Mouse (Mus musculus): Measurements from ENCODE around the gene Dlg2. TPM values are rescaled to one million over a fixed set of nuclear protein-coding genes. Genes with fewer than 3 reads are reported as not detected.

Gene Dlg2
- polyA plus RNA-seq, 1 experiment from 2014 or later: 14.2 TPM

DNA sequence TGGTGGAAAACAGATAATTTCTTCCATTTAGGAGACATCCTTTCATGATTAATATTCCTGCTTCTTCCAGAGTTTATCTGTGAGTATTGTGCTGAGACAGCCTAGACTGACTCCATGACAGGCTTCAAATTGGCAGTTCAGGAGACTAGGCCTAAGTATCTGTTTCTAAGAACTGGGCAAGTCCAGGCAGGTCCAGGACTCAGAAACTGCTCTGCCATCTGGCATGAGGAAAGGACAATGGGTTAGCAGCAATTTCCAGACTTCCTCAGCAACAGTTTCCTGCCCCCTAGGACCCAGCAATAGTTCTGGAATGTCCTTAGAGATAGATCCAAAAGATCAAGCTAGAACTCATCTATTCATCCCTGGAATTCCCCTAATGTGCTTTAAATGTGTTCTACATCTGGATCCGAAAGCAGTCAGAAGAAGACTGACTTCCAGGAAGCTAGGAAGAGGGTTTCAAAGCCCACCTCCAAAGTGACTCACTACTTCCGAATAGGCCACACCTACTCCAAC is 64.4 kb downstream of the Dlg2 start:
- Histone ChIP-seq H3K9me3 (replicated peaks) (no peaks in the 10 kb centered on the region), H3K4me1 (replicated peaks) (no peaks in the 10 kb centered on the region), H3K4me3 (no peak overlapping the region), H3K9ac (no peak overlapping the region), H3K4me2 (no peak overlapping the region), H3K27ac (ENCODE audit: poor library complexity, severe bottlenecking) (no peak overlapping the region), H3K36me3 (no peaks in the 10 kb centered on the region), H3K27me3 (replicated peaks) (no peaks in the 10 kb centered on the region)
- WGBS: 73% methylated on average over 2 of the region's 2 CpGs
- ATAC-seq (ENCODE audit: insufficient number of reproducible peaks, low FRiP score): no peak

- Histone ChIP-seq H3K9me3 (replicated peaks) (0 out of 2 replicates have a peak, but pooled peaks cover 2% of the 10 kb centered on the region), H3K27ac (ENCODE audit: poor library complexity, severe bottlenecking) (no peak overlapping the region), H3K36me3 (no peaks in the 10 kb centered on the region), H3K27me3 (replicated peaks) (no peaks in the 10 kb centered on the region), H3K4me1 (replicated peaks) (no peaks in the 10 kb centered on the region), H3K9ac (no peak overlapping the region), H3K4me2 (no peak overlapping the region), H3K4me3 (no peak overlapping the region)
- 84% methylated on average over 6 of the region's 6 CpGs for WGBS
- no peak for ATAC-seq (ENCODE audit: insufficient number of reproducible peaks, low FRiP score)
Observed at GRCm38 (mm10) chr7:90553399-90553798, 76.9 kb downstream of the Dlg2 start.

GRCm38 (mm10) chr7:90554421-90554820 is 77.9 kb downstream of the Dlg2 start:
- H3K27ac ChIP-seq (ENCODE audit: poor library complexity, severe bottlenecking): no peak overlapping the region
- WGBS: 71% methylated on average over 2 of the region's 2 CpGs
- H3K4me2 ChIP-seq: no peak overlapping the region
- H3K4me1 ChIP-seq (replicated peaks): no peaks in the 10 kb centered on the region
- no peaks in the 10 kb centered on the region for H3K36me3 ChIP-seq
- no peak for ATAC-seq (ENCODE audit: insufficient number of reproducible peaks, low FRiP score)
- no peak overlapping the region for H3K4me3 ChIP-seq
- 0 out of 2 replicates have a peak, but pooled peaks cover 2% of the 10 kb centered on the region for H3K9me3 ChIP-seq (replicated peaks)
- no peak overlapping the region for H3K9ac ChIP-seq
- no peaks in the 10 kb centered on the region for H3K27me3 ChIP-seq (replicated peaks)

DNA sequence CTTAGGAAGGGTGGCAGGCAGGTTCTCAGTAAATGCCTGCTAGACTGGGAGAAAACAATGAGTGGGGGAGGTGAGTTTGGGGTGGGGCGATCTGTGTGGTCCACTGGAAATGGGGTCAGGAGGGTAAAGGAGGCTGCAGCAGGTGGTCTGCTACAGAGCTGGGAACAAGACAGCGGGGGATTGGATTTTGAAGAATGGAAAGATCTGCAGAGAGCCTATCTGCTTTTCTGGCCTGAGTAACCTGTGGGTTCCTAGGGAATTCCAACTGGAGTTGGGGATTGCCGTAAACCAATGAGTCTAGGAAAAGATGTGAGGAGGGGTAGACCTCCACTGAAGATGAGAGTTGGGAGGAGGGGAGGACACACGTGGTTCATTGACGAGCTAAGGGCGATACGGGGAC is 92.7 kb downstream of the Dlg2 start:
- H3K4me1 ChIP-seq (replicated peaks): no peaks in the 10 kb centered on the region
- no peak for ATAC-seq (ENCODE audit: insufficient number of reproducible peaks, low FRiP score)
- no peaks in the 10 kb centered on the region for H3K36me3 ChIP-seq
- 50% methylated on average over 7 of the region's 7 CpGs for WGBS
- H3K9ac ChIP-seq: no peak overlapping the region
- H3K27me3 ChIP-seq (replicated peaks): no peaks in the 10 kb centered on the region
- no peak overlapping the region for H3K4me3 ChIP-seq
- H3K27ac ChIP-seq (ENCODE audit: poor library complexity, severe bottlenecking): no peak overlapping the region
- no peak overlapping the region for H3K4me2 ChIP-seq
- no peaks in the 10 kb centered on the region for H3K9me3 ChIP-seq (replicated peaks)

DNA sequence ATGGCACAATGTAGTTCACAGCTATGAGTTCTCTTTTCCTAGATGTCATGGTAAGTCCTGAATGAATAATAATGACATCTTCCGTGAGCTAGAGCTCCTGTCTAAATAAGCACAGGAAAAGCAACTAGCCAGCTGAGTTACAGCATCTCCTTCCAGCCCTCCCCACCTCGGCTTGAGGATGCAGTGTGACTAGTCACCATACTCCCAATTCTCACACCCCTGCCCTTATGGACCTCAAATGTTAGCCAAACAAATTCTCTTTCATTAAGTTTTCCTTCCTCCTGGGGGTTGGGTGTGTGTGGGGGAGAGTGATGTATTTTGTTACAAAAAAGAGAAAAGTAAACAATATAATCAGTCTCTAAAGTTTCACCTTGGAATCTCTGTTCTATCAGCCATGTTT is 111.3 kb downstream of the Dlg2 start:
- no peaks in the 10 kb centered on the region for H3K4me1 ChIP-seq (replicated peaks)
- H3K27me3 ChIP-seq (replicated peaks): no peaks in the 10 kb centered on the region
- no peak overlapping the region for H3K27ac ChIP-seq (ENCODE audit: poor library complexity, severe bottlenecking)
- no peak for ATAC-seq (ENCODE audit: insufficient number of reproducible peaks, low FRiP score)
- no peaks in the 10 kb centered on the region for H3K9me3 ChIP-seq (replicated peaks)
- H3K9ac ChIP-seq: no peak overlapping the region
- WGBS: 55% methylated on average over 2 of the region's 2 CpGs
- H3K4me3 ChIP-seq: no peak overlapping the region
- H3K4me2 ChIP-seq: no peak overlapping the region
- H3K36me3 ChIP-seq: no peaks in the 10 kb centered on the region

- 73% methylated on average over 1 of the region's 1 CpGs for WGBS
- Histone ChIP-seq H3K4me1 (replicated peaks) (no peaks in the 10 kb centered on the region), H3K9me3 (replicated peaks) (no peaks in the 10 kb centered on the region), H3K4me2 (no peak overlapping the region), H3K9ac (no peak overlapping the region), H3K27ac (ENCODE audit: poor library complexity, severe bottlenecking) (no peak overlapping the region), H3K27me3 (replicated peaks) (no peaks in the 10 kb centered on the region), H3K4me3 (no peak overlapping the region), H3K36me3 (no peaks in the 10 kb centered on the region)
- ATAC-seq (ENCODE audit: insufficient number of reproducible peaks, low FRiP score): no peak
Observed at GRCm38 (mm10) chr7:90588318-90588717, 111.8 kb downstream of the Dlg2 start.

DNA sequence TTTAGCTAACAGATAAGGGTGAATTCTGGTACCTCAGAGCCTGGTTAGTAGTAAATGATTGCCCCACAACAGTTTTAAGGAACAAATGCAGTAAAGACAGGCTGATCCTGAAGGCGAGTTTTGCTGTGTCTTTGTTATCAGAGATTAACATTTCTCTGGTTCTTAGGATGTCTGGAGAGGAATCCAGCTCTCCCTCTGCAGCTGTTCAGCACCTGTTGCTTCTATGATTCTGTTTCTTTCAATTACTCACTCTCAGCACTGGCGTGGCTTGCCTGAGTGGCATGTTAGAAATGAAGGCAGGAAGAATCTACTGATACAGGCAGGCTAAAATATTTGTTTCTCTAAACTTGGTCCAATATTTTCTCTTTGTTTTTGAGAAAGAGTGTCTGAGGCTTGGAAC is 133.3 kb downstream of the Dlg2 start:
- no peaks in the 10 kb centered on the region for H3K36me3 ChIP-seq
- ATAC-seq (ENCODE audit: insufficient number of reproducible peaks, low FRiP score): no peak
- no peaks in the 10 kb centered on the region for H3K9me3 ChIP-seq (replicated peaks)
- no peak overlapping the region for H3K4me3 ChIP-seq
- 47% methylated on average over 2 of the region's 2 CpGs for WGBS
- no peak overlapping the region for H3K9ac ChIP-seq
- H3K27ac ChIP-seq (ENCODE audit: poor library complexity, severe bottlenecking): no peak overlapping the region
- no peaks in the 10 kb centered on the region for H3K4me1 ChIP-seq (replicated peaks)
- no peaks in the 10 kb centered on the region for H3K27me3 ChIP-seq (replicated peaks)
- no peak overlapping the region for H3K4me2 ChIP-seq

DNA sequence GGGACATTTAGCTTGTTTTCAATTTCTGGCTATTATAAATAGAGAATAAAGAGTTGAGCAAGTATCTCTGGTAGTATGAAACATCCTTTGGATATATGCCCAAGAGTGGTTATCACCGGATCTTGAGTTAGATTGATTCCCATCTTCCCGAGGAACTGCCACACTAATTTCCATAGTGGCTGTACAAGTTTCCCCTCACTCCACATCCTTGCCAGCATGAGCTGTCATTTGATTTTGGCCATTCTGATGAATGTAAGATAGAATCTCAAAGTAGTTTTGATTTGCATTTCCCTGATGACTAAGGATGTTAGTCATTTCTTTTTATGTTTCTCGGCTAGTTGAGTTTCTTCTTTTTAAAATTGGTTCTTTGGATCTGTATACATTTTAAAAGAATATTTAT is 154.1 kb downstream of the Dlg2 start:
- H3K4me3 ChIP-seq: no peak overlapping the region
- no peaks in the 10 kb centered on the region for H3K4me1 ChIP-seq (replicated peaks)
- H3K9ac ChIP-seq: no peak overlapping the region
- no peaks in the 10 kb centered on the region for H3K27me3 ChIP-seq (replicated peaks)
- no peaks in the 10 kb centered on the region for H3K36me3 ChIP-seq
- no peak overlapping the region for H3K27ac ChIP-seq (ENCODE audit: poor library complexity, severe bottlenecking)
- WGBS: 87% methylated on average over 3 of the region's 3 CpGs
- ATAC-seq (ENCODE audit: insufficient number of reproducible peaks, low FRiP score): no peak
- H3K9me3 ChIP-seq (replicated peaks): no peaks in the 10 kb centered on the region
- H3K4me2 ChIP-seq: no peak overlapping the region

DNA sequence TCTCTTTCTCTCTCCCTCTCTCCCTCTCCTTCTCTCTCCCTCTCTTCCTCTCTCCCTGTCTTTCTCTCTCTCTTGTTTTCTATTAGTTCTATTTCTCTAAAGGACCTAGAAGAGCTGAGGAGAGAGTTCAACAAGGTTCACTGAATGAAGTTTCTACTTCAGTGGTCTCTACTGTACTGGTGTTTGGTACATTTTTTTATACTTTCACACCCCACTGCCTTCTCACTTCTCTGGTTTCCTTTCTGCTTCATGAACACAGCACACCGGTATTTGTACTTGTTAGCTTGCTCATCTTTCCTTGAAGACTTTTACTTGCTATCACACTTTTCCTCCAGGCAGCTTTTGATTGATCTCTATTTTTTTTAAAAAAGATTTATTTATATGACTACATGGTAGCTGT is 173.0 kb downstream of the Dlg2 start:
- ATAC-seq (ENCODE audit: insufficient number of reproducible peaks, low FRiP score): no peak
- H3K4me2 ChIP-seq: no peak overlapping the region
- 87% methylated on average over 1 of the region's 1 CpGs for WGBS
- H3K9ac ChIP-seq: no peak overlapping the region
- no peaks in the 10 kb centered on the region for H3K27me3 ChIP-seq (replicated peaks)
- no peaks in the 10 kb centered on the region for H3K4me1 ChIP-seq (replicated peaks)
- no peak overlapping the region for H3K4me3 ChIP-seq
- H3K27ac ChIP-seq (ENCODE audit: poor library complexity, severe bottlenecking): no peak overlapping the region
- no peaks in the 10 kb centered on the region for H3K36me3 ChIP-seq
- H3K9me3 ChIP-seq (replicated peaks): no peaks in the 10 kb centered on the region

- Histone ChIP-seq H3K9me3 (replicated peaks) (no peaks in the 10 kb centered on the region), H3K4me2 (no peak overlapping the region), H3K36me3 (no peaks in the 10 kb centered on the region), H3K27me3 (replicated peaks) (no peaks in the 10 kb centered on the region), H3K27ac (ENCODE audit: poor library complexity, severe bottlenecking) (no peak overlapping the region), H3K4me1 (replicated peaks) (no peaks in the 10 kb centered on the region), H3K4me3 (no peak overlapping the region), H3K9ac (no peak overlapping the region)
- ATAC-seq (ENCODE audit: insufficient number of reproducible peaks, low FRiP score): no peak
- WGBS: 72% methylated on average over 6 of the region's 6 CpGs
Observed at GRCm38 (mm10) chr7:90651128-90651527, 174.7 kb downstream of the Dlg2 start.

GRCm38 (mm10) chr7:90651611-90652010 is 175.1 kb downstream of the Dlg2 start:
- H3K27ac ChIP-seq (ENCODE audit: poor library complexity, severe bottlenecking): no peak overlapping the region
- H3K4me3 ChIP-seq: no peak overlapping the region
- no peaks in the 10 kb centered on the region for H3K4me1 ChIP-seq (replicated peaks)
- H3K9me3 ChIP-seq (replicated peaks): no peaks in the 10 kb centered on the region
- no peaks in the 10 kb centered on the region for H3K27me3 ChIP-seq (replicated peaks)
- no peak for ATAC-seq (ENCODE audit: insufficient number of reproducible peaks, low FRiP score)
- no peak overlapping the region for H3K9ac ChIP-seq
- no peak overlapping the region for H3K4me2 ChIP-seq
- 79% methylated on average over 2 of the region's 2 CpGs for WGBS
- no peaks in the 10 kb centered on the region for H3K36me3 ChIP-seq

- H3K27me3 ChIP-seq (replicated peaks): no peaks in the 10 kb centered on the region
- H3K27ac ChIP-seq (ENCODE audit: poor library complexity, severe bottlenecking): no peak overlapping the region
- no peaks in the 10 kb centered on the region for H3K9me3 ChIP-seq (replicated peaks)
- 68% methylated on average over 3 of the region's 3 CpGs for WGBS
- ATAC-seq (ENCODE audit: insufficient number of reproducible peaks, low FRiP score): no peak
- no peaks in the 10 kb centered on the region for H3K36me3 ChIP-seq
- no peak overlapping the region for H3K9ac ChIP-seq
- no peak overlapping the region for H3K4me3 ChIP-seq
- H3K4me2 ChIP-seq: no peak overlapping the region
- H3K4me1 ChIP-seq (replicated peaks): no peaks in the 10 kb centered on the region
Observed at GRCm38 (mm10) chr7:90658593-90658992, 182.1 kb downstream of the Dlg2 start.
